Mouse (Mus musculus): ENCODE data around the gene Mest.
A peak's percentile ranks its signal among the peaks of the same experiment; 100 is the strongest.

Mest gene

DNA sequence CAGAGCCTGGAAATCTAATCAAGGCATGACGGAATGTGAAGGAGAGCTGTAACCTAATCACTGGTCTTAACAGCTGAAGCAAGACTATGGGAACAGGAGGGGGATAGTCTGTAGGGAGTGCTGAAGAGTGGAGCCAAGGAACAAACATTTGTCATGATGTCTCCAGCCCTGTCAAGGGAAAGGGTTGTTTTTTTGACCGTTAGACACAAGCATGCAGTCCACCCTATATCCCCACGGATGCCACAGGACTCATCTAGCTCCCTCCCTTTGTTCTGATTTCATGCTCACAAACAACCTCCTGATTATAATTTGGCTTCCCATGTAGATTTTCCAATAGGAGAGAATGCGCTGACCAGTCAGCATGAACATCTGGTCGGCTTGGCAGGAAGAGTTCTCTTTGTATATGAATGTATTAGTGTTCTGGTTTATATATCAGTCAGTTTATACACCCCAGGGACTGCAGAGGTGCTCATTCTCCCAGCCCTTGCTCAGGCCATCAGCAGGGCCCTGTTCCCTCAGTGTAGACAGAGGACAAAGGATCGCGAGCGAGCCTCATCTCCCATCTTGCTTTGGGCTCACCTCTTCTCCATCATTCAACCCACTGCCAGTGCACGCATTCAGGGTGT, 19.3 kb upstream of the Mest start:
- no peak for DNase-seq (ENCODE audit: low spot score in 2 of 2)

GRCm38 (mm10) chr6:30709115-30709514, 14.2 kb upstream of the Mest start:
- DNase-seq (ENCODE audit: low spot score in 2 of 2), result no peak

GRCm38 (mm10) chr6:30710371-30711364, 12.7 kb upstream of the Mest start:
- DNase-seq (ENCODE audit: low spot score in 2 of 2), result no peak

GRCm38 (mm10) chr6:30711365-30711763, 12.0 kb upstream of the Mest start:
- DNase-seq (ENCODE audit: low spot score in 2 of 2), result no peak

- no peak for DNase-seq (ENCODE audit: low spot score in 2 of 2)
These were observed 10.9 kb upstream of the Mest start for GRCm38 (mm10) chr6:30712484-30712883.

- no peak for DNase-seq (ENCODE audit: low spot score in 2 of 2)
These were observed 9.9 kb upstream of the Mest start for GRCm38 (mm10) chr6:30713455-30713854.

GRCm38 (mm10) chr6:30713896-30714295, 9.5 kb upstream of the Mest start:
- no peak for DNase-seq (ENCODE audit: low spot score in 2 of 2)

GRCm38 (mm10) chr6:30714891-30715471, 8.4 kb upstream of the Mest start:
- no peak for DNase-seq (ENCODE audit: low spot score in 2 of 2)

- no peak for DNase-seq (ENCODE audit: low spot score in 2 of 2)
These were observed 6.6 kb upstream of the Mest start for GRCm38 (mm10) chr6:30716796-30717195.

- DNase-seq (ENCODE audit: low spot score in 2 of 2), result no peak
These were observed 772 bp upstream of the Mest start for GRCm38 (mm10) chr6:30722385-30723164.

- no peak for DNase-seq (ENCODE audit: low spot score in 2 of 2)
These were observed 7.1 kb downstream of the Mest start for GRCm38 (mm10) chr6:30730301-30730971.

- no peak for DNase-seq (ENCODE audit: low spot score in 2 of 2)
These were observed 9.3 kb downstream of the Mest start for GRCm38 (mm10) chr6:30732571-30733130.

GRCm38 (mm10) chr6:30734465-30734864, 11.1 kb downstream of the Mest start:
- DNase-seq (ENCODE audit: low spot score in 2 of 2), result no peak

GRCm38 (mm10) chr6:30734988-30735727, 11.8 kb downstream of the Mest start:
- no peak for DNase-seq (ENCODE audit: low spot score in 2 of 2)

- no peak for DNase-seq (ENCODE audit: low spot score in 2 of 2)
These were observed 12.5 kb downstream of the Mest start for GRCm38 (mm10) chr6:30735728-30736371.

- no peak for DNase-seq (ENCODE audit: low spot score in 2 of 2)
These were observed 13.0 kb downstream of the Mest start for GRCm38 (mm10) chr6:30736372-30736762.

- peak; percentile 34 for DNase-seq (ENCODE audit: low spot score in 2 of 2)
These were observed 13.7 kb downstream of the Mest start for GRCm38 (mm10) chr6:30736864-30737547.

- DNase-seq (ENCODE audit: low spot score in 2 of 2), result peak; percentile 26 to 32
These were observed 14.5 kb downstream of the Mest start for GRCm38 (mm10) chr6:30737548-30738463.

Measured in natural killer cell, adult 2 months (primary cell).